Mouse (Mus musculus) MEL (cell line): ENCODE measurements at regions not wholly inside any gene's neighbourhood (a gene's known extent, or its start where the extent isn't known, plus 50 kb on each side); places are given as distances from the start of the nearest gene placed in this dataset.

Source experiments
- DNase-seq: peaks from one replicate; pipeline ENCODE4 v3.0.0; 2011; ENCODE audit warnings: low read depth, low spot score
- H3K27ac ChIP-seq: 2 replicates; pipeline ENCODE4 v1.5.1; 2012; ENCODE audit warnings: low read depth, mild to moderate bottlenecking, control low read depth, low read length, moderate library complexity; ENCODE audit not compliant: control insufficient read depth
- H3K27me3 ChIP-seq, 2 experiments: fragments of 150-350 bp in 1 of 2; sonication (generic) in 1 of 2; 2 replicates each; pipeline ENCODE4 v1.6.1; 2012; ENCODE audit warnings: low read length in 2 of 2, mild to moderate bottlenecking in 2 of 2, improper control_type of control experiment in 1 of 2, moderate library complexity in 1 of 2; ENCODE audit not compliant: insufficient read depth in 2 of 2, control insufficient read depth in 1 of 2
- H3K36me3 ChIP-seq, 2 experiments: 2 replicates each; pipeline ENCODE4 v1.6.1; 2012 to 2014; ENCODE audit warnings: low read length in 2 of 2, improper control_type of control experiment in 1 of 2, inconsistent platforms in 1 of 2, mild to moderate bottlenecking in 1 of 2; ENCODE audit not compliant: insufficient read depth in 2 of 2, control insufficient read depth in 1 of 2
- H3K4me1 ChIP-seq, 2 experiments: fragments of 150-350 bp in 1 of 2; sonication (generic) in 1 of 2; 2 replicates each; pipeline ENCODE4 v1.6.1; 2012; ENCODE audit warnings: low read length in 2 of 2, improper control_type of control experiment in 1 of 2, mild to moderate bottlenecking in 1 of 2; ENCODE audit not compliant: insufficient read depth in 2 of 2, control insufficient read depth in 1 of 2
- H3K4me3 ChIP-seq, 2 experiments: fragments of 150-350 bp in 1 of 2; sonication (generic) in 1 of 2; 2 replicates each; pipeline ENCODE4 v1.5.1; 2012; ENCODE audit warnings: low read depth in 2 of 2, low read length in 2 of 2, mild to moderate bottlenecking in 2 of 2, moderate library complexity in 2 of 2, control low read depth in 1 of 2, improper control_type of control experiment in 1 of 2; ENCODE audit not compliant: control insufficient read depth in 1 of 2, insufficient read depth in 1 of 2
- H3K79me2 ChIP-seq: 2 replicates; pipeline ENCODE4 v1.6.1; 2012; ENCODE audit warnings: mild to moderate bottlenecking, low read length, moderate library complexity; ENCODE audit not compliant: control insufficient read depth, poor library complexity, insufficient read depth
- H3K9ac ChIP-seq: 2 replicates; pipeline ENCODE4 v1.6.1; 2012; ENCODE audit warnings: low read depth, mild to moderate bottlenecking, control low read depth, low read length, moderate library complexity; ENCODE audit not compliant: control insufficient read depth, poor library complexity, severe bottlenecking
- H3K9me3 ChIP-seq: fragments of 150-350 bp; sonication (generic); replicated peaks from 2 replicates; pipeline ENCODE4 v1.6.1; 2012; ENCODE audit warnings: mild to moderate bottlenecking, low read length, improper control_type of control experiment, moderate library complexity; ENCODE audit not compliant: insufficient read depth
- CHD1 ChIP-seq: IDR thresholded peaks from 2 replicates; pipeline ENCODE4 v1.6.1; 2012; ENCODE audit warnings: low read depth, mild to moderate bottlenecking, inconsistent platforms, low read length, improper control_type of control experiment
- E2F4 ChIP-seq: IDR thresholded peaks from 2 replicates; pipeline ENCODE4 v1.6.1; 2011; ENCODE audit warnings: low read depth, low read length, improper control_type of control experiment, borderline replicate concordance
- ELF1 ChIP-seq: IDR thresholded peaks from 2 replicates; pipeline ENCODE4 v1.6.1; 2014; ENCODE audit warnings: low read depth, mild to moderate bottlenecking, inconsistent platforms, low read length, improper control_type of control experiment, moderate library complexity
- EP300 ChIP-seq, 2 experiments: IDR thresholded peaks; 2 replicates each; pipeline ENCODE4 v1.6.1; 2011; ENCODE audit warnings: improper control_type of control experiment in 2 of 2, low read length in 2 of 2, low read depth in 1 of 2, mild to moderate bottlenecking in 1 of 2
- GABPA ChIP-seq: IDR thresholded peaks from 2 replicates; pipeline ENCODE4 v1.6.1; 2012; ENCODE audit warnings: low read depth, mild to moderate bottlenecking, inconsistent platforms, low read length, improper control_type of control experiment, moderate library complexity
- KAT2A ChIP-seq: conservative IDR thresholded peaks from 2 replicates; pipeline ENCODE4 v1.6.1; 2012; ENCODE audit warnings: low read depth, low read length, improper control_type of control experiment, inconsistent platforms
- MAX ChIP-seq: IDR thresholded peaks from 2 replicates; pipeline ENCODE4 v1.6.1; 2011; ENCODE audit warnings: low read length, improper control_type of control experiment
- MAZ ChIP-seq: IDR thresholded peaks from 2 replicates; pipeline ENCODE4 v1.6.1; 2012; ENCODE audit warnings: low read depth, mild to moderate bottlenecking, inconsistent platforms, low read length, improper control_type of control experiment
- MXI1 ChIP-seq: IDR thresholded peaks from 2 replicates; pipeline ENCODE4 v1.6.1; 2011; ENCODE audit warnings: mild to moderate bottlenecking, low read depth, low read length, improper control_type of control experiment
- NRF1 ChIP-seq: IDR thresholded peaks from 2 replicates; pipeline ENCODE4 v1.6.1; 2014; ENCODE audit warnings: low read depth, mild to moderate bottlenecking, inconsistent platforms, low read length, improper control_type of control experiment, moderate library complexity; ENCODE audit not compliant: poor library complexity, insufficient read depth, severe bottlenecking
- POLR2A ChIP-seq, 2 experiments: IDR thresholded peaks; 2 replicates each; pipeline ENCODE4 v1.6.1; 2011 to 2012; ENCODE audit warnings: low read length in 2 of 2, mild to moderate bottlenecking in 2 of 2, control low read depth in 1 of 2, improper control_type of control experiment in 1 of 2, low read depth in 1 of 2, moderate library complexity in 1 of 2; ENCODE audit not compliant: control insufficient read depth in 1 of 2, insufficient read depth in 1 of 2, poor library complexity in 1 of 2
- POLR2AphosphoS2 ChIP-seq: IDR thresholded peaks from 2 replicates; pipeline ENCODE4 v1.6.1; 2011; ENCODE audit warnings: low read length, improper control_type of control experiment
- RAD21 ChIP-seq: IDR thresholded peaks from 2 replicates; pipeline ENCODE4 v1.6.1; 2011; ENCODE audit warnings: mild to moderate bottlenecking, low read depth, low read length, improper control_type of control experiment
- RCOR1 ChIP-seq: IDR thresholded peaks from 2 replicates; pipeline ENCODE4 v1.6.1; 2012; ENCODE audit warnings: low read depth, mild to moderate bottlenecking, inconsistent platforms, low read length, improper control_type of control experiment
- SIN3A ChIP-seq: IDR thresholded peaks from 2 replicates; pipeline ENCODE4 v1.6.1; 2012; ENCODE audit warnings: low read length, improper control_type of control experiment, inconsistent platforms
- SMC3 ChIP-seq: IDR thresholded peaks from 2 replicates; pipeline ENCODE4 v1.6.1; 2011; ENCODE audit warnings: low read depth, low read length, improper control_type of control experiment
- TCF12 ChIP-seq: IDR thresholded peaks from 2 replicates; pipeline ENCODE4 v1.6.1; 2014; ENCODE audit warnings: low read depth, mild to moderate bottlenecking, inconsistent platforms, low read length, improper control_type of control experiment, moderate library complexity
- USF1 ChIP-seq: IDR thresholded peaks from 2 replicates; pipeline ENCODE4 v1.6.1; 2014; ENCODE audit warnings: low read depth, mild to moderate bottlenecking, inconsistent platforms, low read length, improper control_type of control experiment, moderate library complexity
- ZC3H11A ChIP-seq: IDR thresholded peaks from 2 replicates; pipeline ENCODE4 v1.6.1; 2012; ENCODE audit warnings: low read depth, mild to moderate bottlenecking, inconsistent platforms, low read length, improper control_type of control experiment
- ZKSCAN1 ChIP-seq: IDR thresholded peaks from 2 replicates; pipeline ENCODE4 v1.6.1; 2012; ENCODE audit warnings: low read depth, mild to moderate bottlenecking, inconsistent platforms, low read length, improper control_type of control experiment, moderate library complexity

DNA sequence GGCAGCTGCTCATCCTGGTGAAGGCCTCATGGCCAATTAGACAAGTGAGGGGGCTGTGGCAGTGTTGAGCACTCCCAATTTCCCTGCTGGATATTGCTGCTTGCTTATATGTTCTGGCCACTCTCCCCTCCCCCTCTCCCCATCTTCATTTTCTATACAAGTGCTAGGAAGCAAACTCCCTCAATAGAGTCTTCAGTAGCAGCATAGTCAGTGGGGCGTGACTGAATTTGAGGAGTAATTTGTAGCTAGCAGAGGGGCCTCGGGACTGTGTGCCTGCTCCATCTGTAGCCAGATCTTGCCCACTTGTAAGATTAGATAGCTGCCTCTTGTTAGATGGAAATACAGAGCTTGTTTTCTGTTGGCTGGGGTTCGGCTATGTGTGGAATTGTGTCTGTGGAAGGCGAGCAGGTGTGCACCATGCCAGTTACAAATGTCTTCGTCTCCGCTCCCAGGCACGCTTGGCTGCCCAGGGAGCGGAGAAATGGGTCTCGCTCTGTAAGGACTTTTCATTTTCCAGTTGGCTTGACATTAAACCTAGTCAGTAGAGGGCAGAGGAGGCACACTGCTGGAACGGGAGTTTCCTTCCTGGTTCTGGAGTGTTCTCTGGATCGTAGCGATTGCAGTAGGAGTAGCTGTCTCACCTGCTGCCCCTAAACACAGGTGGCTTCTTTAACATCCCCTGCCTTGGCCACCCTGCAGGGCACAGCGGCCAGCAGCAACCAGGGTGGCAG is 163.1 kb downstream of the Matn1 start:
- H3K36me3 ChIP-seq = no peaks in the 10 kb centered on the region
- no peaks in the 10 kb centered on the region for H3K79me2 ChIP-seq
- H3K4me1 ChIP-seq = no peaks in the 10 kb centered on the region
- H3K27ac ChIP-seq = no peak overlapping the region
- H3K4me3 ChIP-seq = no peak overlapping the region
- H3K9me3 ChIP-seq = no peaks in the 10 kb centered on the region
- H3K9ac ChIP-seq = no peak overlapping the region
- TF ChIP-seq RCOR1 (no peak), POLR2A (IDR thresholded peaks at IDR 0.05; ENCODE audit: control insufficient read depth in 1 of 2, insufficient read depth in 1 of 2, low read depth in 1 of 2, low read length in 2 of 2, poor library complexity in 1 of 2) (no peak), CHD1 (no peak), KAT2A (no peak), GABPA (no peak), POLR2AphosphoS2 (no peak)
- TF ChIP-seq, all 39 proteins: peak for 0
- no peaks in the 10 kb centered on the region for H3K27me3 ChIP-seq
- no peak for DNase-seq

DNA sequence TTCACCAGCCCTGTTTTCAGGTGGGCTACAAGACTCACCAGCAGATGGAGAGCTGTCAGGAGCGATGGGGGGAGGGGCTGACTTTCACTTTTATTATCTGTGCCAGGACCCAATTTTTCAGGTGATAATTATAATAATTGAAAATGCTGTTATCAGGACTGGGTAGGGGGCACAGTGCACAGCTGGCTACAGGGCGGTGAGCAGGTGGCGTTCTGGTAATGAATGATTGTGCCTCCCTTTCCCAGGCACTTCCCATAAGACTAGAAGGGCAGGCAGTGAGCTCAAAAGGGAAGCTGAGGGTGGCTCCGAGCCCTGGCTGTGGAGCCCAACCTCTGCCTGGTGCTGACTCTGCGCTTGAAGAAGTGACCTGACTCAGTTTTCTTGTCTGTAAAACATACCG is 168.4 kb downstream of the Matn1 start:
- Histone ChIP-seq H3K79me2 (no peaks in the 10 kb centered on the region), H3K9ac (no peak overlapping the region), H3K36me3 (no peaks in the 10 kb centered on the region), H3K27ac (no peak overlapping the region), H3K4me3 (no peak overlapping the region), H3K4me1 (no peaks in the 10 kb centered on the region), H3K9me3 (no peaks in the 10 kb centered on the region), H3K27me3 (no peaks in the 10 kb centered on the region)
- DNase-seq = no peak
- no peak for TF ChIP-seq USF1
- no peak for TF ChIP-seq POLR2A (IDR thresholded peaks at IDR 0.05; ENCODE audit: control insufficient read depth in 1 of 2, insufficient read depth in 1 of 2, low read depth in 1 of 2, low read length in 2 of 2, poor library complexity in 1 of 2)
- no peak for TF ChIP-seq MXI1
- no peak for TF ChIP-seq SMC3
- no peak for TF ChIP-seq E2F4
- no peak for TF ChIP-seq NRF1
- no peak for TF ChIP-seq ZKSCAN1
- TF ChIP-seq MAZ = no peak
- no peak for TF ChIP-seq TCF12
- TF ChIP-seq SIN3A = no peak
- TF ChIP-seq EP300 (IDR thresholded peaks at IDR 0.05; ENCODE audit: low read depth in 1 of 2, low read length in 2 of 2) = no peak
- TF ChIP-seq RAD21 = no peak
- no peak for TF ChIP-seq MAX
- no peak for TF ChIP-seq KAT2A
- no peak for TF ChIP-seq ELF1
- TF ChIP-seq ZC3H11A = no peak
